Comparison of ENCODE assay signal across 10 mouse cellular contexts in genomic region chr12:86941734-86942486, GRCm38 (mm10). TPM values are rescaled to one million over a fixed set of nuclear protein-coding genes. Genes with fewer than 3 reads are reported as not detected.
DNase-seq lines count a peak whose midpoint lies in the region; ATAC-seq lines count a peak whose summit lies in the region.
"Had no signal": no experiment of that assay in that cellular context is flagged by ENCODE, and none has a peak within 500 bp of the region (broad histone marks: within the 10 kb centered on the region; RNA-seq: fewer than 3 reads in every experiment).

No protein-coding gene starts in this region.

- 58% methylated on average over 5 of the region's 5 CpGs for WGBS in heart, embryonic 11.5 days (ENCODE audit: insufficient replicate concordance)
- 59% methylated on average over 5 of the region's 5 CpGs for WGBS in intestine, embryonic 15.5 days

- no peak overlapping the region for H3K9ac ChIP-seq in heart, embryonic 11.5 days (ENCODE audit: low read depth, low read length)
- no peak overlapping the region for H3K9ac ChIP-seq in intestine, embryonic 15.5 days
- H3K9ac ChIP-seq: lung, embryonic 15.5 days had no signal

- no peaks in the 10 kb centered on the region for H3K36me3 ChIP-seq in heart, embryonic 11.5 days (ENCODE audit: control insufficient read depth, insufficient read depth, low read length)
- H3K36me3 ChIP-seq in intestine, embryonic 15.5 days: no peaks in the 10 kb centered on the region
- H3K36me3 ChIP-seq: lung, embryonic 15.5 days had no signal

- H3K4me1 ChIP-seq in heart, embryonic 11.5 days (ENCODE audit: control insufficient read depth, insufficient read depth, low read length): peaks cover 4% of the 10 kb centered on the region; the same call in 1 of the 2 replicates
- H3K4me1 ChIP-seq in intestine, embryonic 15.5 days (replicated peaks): no peaks in the 10 kb centered on the region; the same call in 1 of the 2 replicates

- DNase-seq in heart, postnatal 4 days: no peak
- peak; percentile 39 to 47 for DNase-seq in heart, postnatal 10 days
- peak; percentile 33 for DNase-seq in neural tube, embryonic 10.5 days (ENCODE audit: extremely low spot score, low spot score)
- DNase-seq in thymus, postnatal 14 days: no peak
- no peak for DNase-seq in gastrocnemius, postnatal 25 days

- H3K4me2 ChIP-seq in heart, embryonic 11.5 days: peak overlapping the region; percentile 17; the same call in 1 of the 2 replicates
- no peak overlapping the region for H3K4me2 ChIP-seq in intestine, embryonic 15.5 days (replicated peaks)

- no peaks in the 10 kb centered on the region for H3K27me3 ChIP-seq in heart, embryonic 11.5 days (ENCODE audit: control insufficient read depth, insufficient read depth, low read length)
- H3K27me3 ChIP-seq in intestine, embryonic 15.5 days (replicated peaks): no peaks in the 10 kb centered on the region
- H3K27me3 ChIP-seq: lung, embryonic 15.5 days had no signal

- H3K27ac ChIP-seq in heart, embryonic 11.5 days (ENCODE audit: low read depth, low read length): no peak overlapping the region
- H3K27ac ChIP-seq in intestine, embryonic 15.5 days: no peak overlapping the region

- intact Hi-C loops in heart, postnatal 10 days (cut with DNase I): loop anchor here (2.0 kb wide), 1 partner anchor 17 kb away; no protein-coding TSS in a partner anchor

- no peak for ATAC-seq in heart, embryonic 11.5 days (replicated peaks; ENCODE audit: insufficient number of reproducible peaks, low FRiP score, low TSS enrichment)
- peak; percentile 16 for ATAC-seq in activated CD4-positive, CD25-positive, alpha-beta regulatory T cell, adult 4 months
- no peak for ATAC-seq in intestine, embryonic 15.5 days

- H3K9me3 ChIP-seq in heart, embryonic 11.5 days (replicated peaks; ENCODE audit: control insufficient read depth, low read length): no peaks in the 10 kb centered on the region
- H3K9me3 ChIP-seq in intestine, embryonic 15.5 days: no peaks in the 10 kb centered on the region
- H3K9me3 ChIP-seq: lung, embryonic 15.5 days had no signal

- H3K4me3 ChIP-seq in heart, embryonic 11.5 days (ENCODE audit: low read depth, low read length): no peak overlapping the region
- no peak overlapping the region for H3K4me3 ChIP-seq in intestine, embryonic 15.5 days (replicated peaks)
- H3K4me3 ChIP-seq: lung, embryonic 15.5 days had no signal

RNA-seq across cellular contexts. Expression of gene Cipc, which starts 4.9 kb away (rescaled TPM):
- polyA plus RNA-seq in heart, embryonic 11.5 days (2014; fragmentation: Nextera tagmentation; extraction: Ambion mirVana): 26.7 and 31.0 TPM in 2 replicates
- 10 to 100 TPM; 34.1 to 39.3 TPM for total RNA-seq in heart, postnatal 4 days (2021)
- 10 to 100 TPM; 19.8 to 20.1 TPM for polyA plus RNA-seq in activated CD4-positive, CD25-positive, alpha-beta regulatory T cell, adult 4 months (2017; shearing (Covaris generic))
- total RNA-seq in heart, postnatal 10 days (2021): 10 to 100 TPM; 36.5 to 45.1 TPM
- total RNA-seq in gastrocnemius, postnatal 25 days (2021): 10 to 100 TPM; 22.7 to 32.3 TPM
- 10.6 TPM in 2 replicates for polyA plus RNA-seq in intestine, embryonic 15.5 days (2015; fragmentation: Nextera tagmentation; extraction: Ambion mirVana)

RNA-seq across cellular contexts. Expression of gene Zdhhc22, which starts 48.3 kb away (rescaled TPM):
- polyA plus RNA-seq in heart, embryonic 11.5 days (2014; fragmentation: Nextera tagmentation; extraction: Ambion mirVana): 0.20 TPM in 1 of 2 replicates, not detected in the other
- not detected for total RNA-seq in heart, postnatal 4 days (2021)
- polyA plus RNA-seq in activated CD4-positive, CD25-positive, alpha-beta regulatory T cell, adult 4 months (2017; shearing (Covaris generic)): under 1 TPM in 1 of 2 experiments, not detected in 1; 0.60 TPM
- not detected for total RNA-seq in heart, postnatal 10 days (2021)
- not detected for total RNA-seq in gastrocnemius, postnatal 25 days (2021)
- 0.06 and 0.34 TPM in 2 replicates for polyA plus RNA-seq in intestine, embryonic 15.5 days (2015; fragmentation: Nextera tagmentation; extraction: Ambion mirVana)
- polyA plus RNA-seq: gonadal fat pad, adult 2 months had no signal

RNA-seq across cellular contexts. Expression of gene Irf2bpl, which starts 57.3 kb away (rescaled TPM):
- 18.9 and 26.9 TPM in 2 replicates for polyA plus RNA-seq in heart, embryonic 11.5 days (2014; fragmentation: Nextera tagmentation; extraction: Ambion mirVana)
- total RNA-seq in heart, postnatal 4 days (2021): 10 to 100 TPM; 85.8 to 86.2 TPM
- polyA plus RNA-seq in activated CD4-positive, CD25-positive, alpha-beta regulatory T cell, adult 4 months (2017; shearing (Covaris generic)): 10 to 100 TPM in 1 of 2 experiments, 1 to 10 TPM in 1; 8.6 to 13.6 TPM
- total RNA-seq in heart, postnatal 10 days (2021): 10 to 100 TPM; 60.3 to 67.5 TPM
- total RNA-seq in gastrocnemius, postnatal 25 days (2021): 10 to 100 TPM; 22.0 to 24.0 TPM
- 19.6 and 22.4 TPM in 2 replicates for polyA plus RNA-seq in intestine, embryonic 15.5 days (2015; fragmentation: Nextera tagmentation; extraction: Ambion mirVana)

Comparison
In these comparisons a context has a peak if more than half of its experiments do, and no peak if none do; other contexts are left out.
1. DNase-seq: peak in heart, postnatal 10 days (2 of 2) and neural tube, embryonic 10.5 days (single experiment); none in heart, postnatal 4 days (single experiment), thymus, postnatal 14 days (single experiment) and gastrocnemius, postnatal 25 days (single experiment).